Mouse (Mus musculus) adrenal gland, postnatal 14 days (tissue): ENCODE results near the gene Stk11ip. TPM values are rescaled to one million over a fixed set of nuclear protein-coding genes. Genes with fewer than 3 reads are reported as not detected.
A peak's percentile ranks its signal among the peaks of the same experiment; 100 is the strongest.

Source experiments
- DNase-seq: peaks from one replicate; pipeline ENCODE4 v3.0.0; 2021; ENCODE audit warnings: mixed read lengths
- total RNA-seq: library from RNA; stranded (reverse); gene quantifications from 2 replicates; pipeline ENCODE4 v1.2.3, GENCODE M21; 2021

The Stk11ip gene
- total RNA-seq, 1 experiment from 2014 or later, result 15.4 TPM

GRCm38 (mm10) chr1:75504256-75505045 lies 16.9 kb upstream of the Stk11ip start:
- peak; percentile 46 for DNase-seq

- DNase-seq, result peak; percentile 91
Observed at GRCm38 (mm10) chr1:75505159-75505955, 16.0 kb upstream of the Stk11ip start.

GRCm38 (mm10) chr1:75505956-75506831 lies 15.1 kb upstream of the Stk11ip start, which contains the start of gene Obsl1:
Gene Obsl1 (minus strand): TSS chr1:75506452.
- DNase-seq, result peak; percentile 80

- DNase-seq, result peak; percentile 68
Observed at GRCm38 (mm10) chr1:75507006-75507405, 14.3 kb upstream of the Stk11ip start, which contains the start of gene Inha. Gene Inha (plus strand): TSS chr1:75507077.

- DNase-seq, result peak; percentile 45
Observed at GRCm38 (mm10) chr1:75509586-75509985, 11.7 kb upstream of the Stk11ip start.

- no peak for DNase-seq
Observed at GRCm38 (mm10) chr1:75510154-75510553, 11.2 kb upstream of the Stk11ip start.

GRCm38 (mm10) chr1:75511437-75512210 lies 9.7 kb upstream of the Stk11ip start:
- peak; percentile 48 for DNase-seq

GRCm38 (mm10) chr1:75512550-75512949 lies 8.8 kb upstream of the Stk11ip start:
- no peak for DNase-seq

GRCm38 (mm10) chr1:75516703-75517380 lies 4.5 kb upstream of the Stk11ip start:
- DNase-seq, result peak; percentile 69

- no peak for DNase-seq
Observed at GRCm38 (mm10) chr1:75517984-75518383, 3.3 kb upstream of the Stk11ip start.

- DNase-seq, result no peak
Observed at GRCm38 (mm10) chr1:75518427-75518826, 2.9 kb upstream of the Stk11ip start.

- DNase-seq, result peak; percentile 73
Observed at GRCm38 (mm10) chr1:75519576-75519975, 1.8 kb upstream of the Stk11ip start.

- no peak for DNase-seq
Observed at GRCm38 (mm10) chr1:75524679-75525078, 3.4 kb downstream of the Stk11ip start.

GRCm38 (mm10) chr1:75530546-75530945 lies 9.2 kb downstream of the Stk11ip start:
- DNase-seq, result no peak

GRCm38 (mm10) chr1:75532280-75533172 lies 11.2 kb downstream of the Stk11ip start:
- no peak for DNase-seq

- DNase-seq, result no peak
Observed at GRCm38 (mm10) chr1:75533325-75534252, 12.3 kb downstream of the Stk11ip start.

GRCm38 (mm10) chr1:75537587-75537986 lies 16.3 kb downstream of the Stk11ip start:
- no peak for DNase-seq

- DNase-seq, result no peak
Observed at GRCm38 (mm10) chr1:75538597-75539190, 17.4 kb downstream of the Stk11ip start.
